Mouse (Mus musculus) gastrocnemius, adult 18-20 months (tissue): ENCODE data around the gene Fxyd6. TPM values are rescaled to one million over a fixed set of nuclear protein-coding genes. Genes with fewer than 3 reads are reported as not detected.

Experiments
- DNase-seq: peaks from one replicate; pipeline ENCODE4 v3.0.0; 2021; ENCODE audit warnings: low spot score
- long read RNA-seq, 2 experiments: library from polyadenylated mRNA; stranded (forward); transcript quantifications; one replicate each; pipeline ENCODE4 v2.0.0; 2021
- total RNA-seq, 2 experiments: library from RNA; stranded (reverse); gene quantifications; 2 replicates each; pipeline ENCODE4 v1.2.3; 2021

Gene Fxyd6
- 10 to 100 TPM; 55.0 to 93.3 TPM for total RNA-seq
- long read RNA-seq, experiment 1, transcript Fxyd6-201 (8 exons, 1,788 nt): minor isoform, 9 of 27 reads
- long read RNA-seq, experiment 1, transcript Fxyd6-203 (8 exons, 1,789 nt): major isoform, 14 of 27 reads
- long read RNA-seq, experiment 1, partial matches to known transcripts: 2 of 27 reads
- long read RNA-seq, experiment 1, other reads (novel, unspliced or antisense): 2 of 27 reads
- long read RNA-seq, experiment 2, transcript Fxyd6-201 (8 exons, 1,788 nt): major isoform, 19 of 48 reads
- long read RNA-seq, experiment 2, transcript Fxyd6-203 (8 exons, 1,789 nt): major isoform, 19 of 48 reads
- long read RNA-seq, experiment 2, partial matches to known transcripts: 7 of 48 reads
- long read RNA-seq, experiment 2, other reads (novel, unspliced or antisense): 3 of 48 reads

DNA sequence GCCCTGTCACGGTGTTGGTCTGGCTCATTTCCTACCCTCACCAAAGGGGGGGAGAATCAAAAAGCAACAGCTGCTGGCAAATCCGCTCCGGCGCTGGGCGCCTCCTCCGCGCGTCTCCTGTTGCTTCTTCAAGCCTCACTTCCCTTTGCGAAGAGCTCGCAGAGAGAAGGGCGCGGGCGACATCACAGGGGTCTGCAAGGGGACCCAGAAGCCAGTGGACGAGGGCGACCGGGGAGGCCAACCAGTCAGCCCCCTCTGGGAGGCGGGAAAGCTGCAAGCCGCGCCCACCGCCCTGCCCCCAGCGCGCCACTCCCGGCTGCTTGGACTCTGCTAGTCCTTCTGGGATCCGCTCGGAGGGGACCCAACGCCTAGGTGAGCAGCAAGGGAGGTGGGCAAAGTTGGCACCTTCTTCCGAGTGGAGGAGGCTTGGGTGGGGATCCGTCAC is at the start of gene Fxyd6:
TSS of gene Fxyd6 (plus strand) at position 69 of the 445 bp plus-strand sequence.
- DNase-seq: peak; percentile 26

DNA sequence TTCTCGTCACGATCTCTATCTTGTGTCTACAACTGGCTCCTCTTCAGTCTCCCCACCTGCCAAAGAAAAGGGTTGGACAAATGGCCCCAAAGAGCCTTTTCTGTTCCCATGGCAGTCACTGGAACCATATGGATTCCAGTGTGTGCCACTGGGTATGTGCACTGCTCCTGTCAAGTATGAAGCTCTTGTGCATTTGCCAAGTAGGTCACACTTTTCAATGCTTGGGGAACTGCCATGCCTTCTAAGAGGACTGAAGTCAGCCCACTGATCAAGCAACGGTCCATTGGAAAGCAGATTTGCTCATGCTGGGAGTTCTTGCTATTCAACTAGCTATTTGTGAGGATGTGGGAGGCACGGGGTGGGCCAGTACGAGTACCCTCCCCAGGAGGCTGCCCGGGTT is 48.5 kb upstream of the Fxyd6 start:
- DNase-seq: no peak

DNA sequence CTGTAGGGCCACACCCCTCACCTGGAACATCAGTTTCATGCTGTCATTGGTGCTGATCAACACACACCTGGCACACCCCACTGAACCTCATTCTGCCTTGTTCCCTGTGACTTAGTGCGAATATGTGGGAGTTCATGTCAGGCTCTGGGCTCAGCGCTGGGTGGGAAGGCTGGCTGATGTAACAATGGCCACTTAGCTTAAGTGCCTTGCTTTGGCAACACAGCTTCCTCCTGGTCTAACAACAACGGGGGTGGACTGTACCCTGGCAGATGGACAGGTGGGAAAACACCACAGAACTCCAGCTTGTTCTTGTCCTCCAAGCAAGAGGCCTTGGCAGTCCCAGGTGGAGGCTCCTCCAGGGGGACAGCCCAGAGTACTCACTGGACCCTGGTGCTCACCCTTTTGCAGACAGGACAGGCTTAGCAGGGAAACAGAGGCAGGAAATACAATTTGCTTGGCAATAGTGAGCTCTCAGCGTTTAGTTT is 48.0 kb upstream of the Fxyd6 start:
- no peak for DNase-seq

DNA sequence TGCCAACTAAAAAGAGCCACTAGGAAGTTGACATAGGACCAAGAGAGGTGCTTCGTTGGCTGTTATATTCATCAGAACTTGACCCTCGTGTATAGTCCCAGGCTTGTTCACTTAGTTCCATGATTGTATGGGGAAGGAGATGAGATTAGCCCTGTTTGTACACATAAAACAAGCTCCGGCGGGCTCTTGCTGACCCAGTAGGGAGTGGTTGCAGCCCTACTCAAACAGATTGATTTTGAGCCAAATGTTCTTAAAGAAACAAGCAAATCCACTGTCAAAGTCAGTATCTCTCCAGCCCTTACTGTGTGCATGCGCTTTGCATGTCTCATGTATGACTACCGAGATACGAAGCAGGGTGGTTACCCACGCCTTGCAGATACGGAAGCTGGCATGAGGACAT is 43.6 kb upstream of the Fxyd6 start:
- DNase-seq: no peak

DNA sequence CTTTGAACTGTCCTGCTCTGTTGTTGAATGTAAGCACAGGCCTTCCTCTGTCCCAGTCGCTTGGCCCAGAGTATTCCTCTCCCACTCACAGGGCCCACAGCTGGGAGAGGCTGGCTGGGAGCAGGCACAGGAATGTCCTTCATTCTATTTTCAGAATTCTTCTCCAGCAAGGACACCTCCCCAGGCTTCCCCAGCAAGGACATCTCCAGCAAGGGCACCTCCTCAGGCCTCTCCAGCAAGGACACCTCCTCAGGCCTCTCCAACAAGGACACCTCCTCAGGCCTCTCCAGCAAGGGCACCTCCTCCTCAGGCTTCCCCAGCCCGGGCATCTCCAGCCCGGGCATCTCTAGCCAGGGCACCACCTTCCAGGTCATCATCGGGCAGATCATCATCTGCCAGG is 41.7 kb upstream of the Fxyd6 start:
- DNase-seq: no peak

DNA sequence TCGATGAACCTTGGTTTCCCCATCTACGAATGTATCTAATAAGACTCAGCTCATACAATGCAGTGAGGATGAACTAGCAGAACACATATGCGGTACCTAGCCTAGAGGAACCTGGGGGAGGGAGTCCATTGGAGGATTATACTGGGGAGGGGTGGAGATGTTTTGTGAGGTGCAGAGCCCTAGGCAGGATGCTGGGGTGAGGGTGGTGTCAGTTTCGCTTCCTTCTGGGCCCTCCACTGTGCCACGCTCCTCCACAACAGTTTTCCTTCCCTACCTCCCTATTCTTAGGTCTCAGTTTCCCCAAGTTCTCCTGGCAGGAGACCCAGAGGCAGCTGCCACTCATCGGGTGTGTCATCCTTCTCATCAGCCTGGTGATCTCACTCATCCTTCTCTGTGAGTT is 40.4 kb upstream of the Fxyd6 start:
- DNase-seq: no peak

DNA sequence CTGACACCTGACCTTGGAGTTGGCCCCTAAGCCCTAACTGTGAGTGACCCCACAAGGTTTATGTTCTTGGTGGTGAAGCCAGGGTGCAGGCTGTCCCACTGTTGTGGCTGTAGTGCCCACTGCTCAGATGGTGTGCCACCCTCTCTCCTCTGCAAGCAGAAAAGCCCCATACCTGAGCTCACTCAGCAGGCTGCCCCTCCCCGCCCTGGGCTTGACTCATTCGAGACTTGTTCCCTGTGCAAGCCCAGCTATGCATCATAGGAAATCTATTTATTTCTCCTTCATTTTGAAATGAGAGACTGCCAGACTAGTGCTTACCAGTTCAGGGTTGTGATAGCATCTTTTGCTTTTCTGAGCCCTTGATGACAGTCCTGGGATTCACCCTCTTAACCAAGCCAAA is 32.6 kb upstream of the Fxyd6 start:
- no peak for DNase-seq

DNA sequence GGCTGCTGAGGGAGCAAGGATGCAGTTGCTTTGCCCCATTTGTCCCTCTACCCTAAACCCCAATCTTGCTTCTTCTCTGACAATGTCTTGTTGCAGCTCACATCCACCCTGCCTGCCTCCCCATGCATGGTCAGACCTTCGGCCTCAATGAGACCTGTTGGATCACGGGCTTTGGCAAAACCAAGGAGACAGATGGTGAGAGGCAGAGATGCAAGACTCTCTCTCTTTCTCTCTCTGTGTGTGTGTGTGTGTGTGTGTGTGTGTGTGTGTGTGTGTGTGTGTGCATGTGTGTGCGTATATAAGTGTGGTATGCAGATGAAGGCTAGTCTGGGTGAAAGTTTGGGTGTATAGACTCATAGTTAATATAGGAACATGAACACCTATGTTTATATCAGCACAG is 26.9 kb upstream of the Fxyd6 start:
- DNase-seq: no peak

DNA sequence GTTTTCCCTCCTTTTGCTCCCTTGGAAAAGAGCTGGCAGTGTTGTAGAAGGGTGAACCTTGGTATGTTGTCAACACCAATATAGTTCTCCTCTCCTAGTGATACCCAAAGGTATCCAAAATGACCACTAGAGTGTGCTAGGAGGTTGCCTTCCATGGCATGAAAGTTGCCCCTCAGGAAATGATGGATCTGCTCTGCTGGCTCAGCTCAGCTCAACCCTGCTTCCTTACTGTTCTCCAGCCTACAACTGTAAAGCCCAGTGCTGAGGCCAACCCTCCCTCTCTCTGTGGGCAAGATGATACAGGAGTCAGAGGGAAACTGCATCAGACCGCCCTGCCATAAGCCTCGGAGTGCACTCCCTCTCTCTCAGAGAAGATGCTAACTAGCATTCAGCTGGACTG is 24.5 kb upstream of the Fxyd6 start:
- DNase-seq: peak; percentile 29

DNA sequence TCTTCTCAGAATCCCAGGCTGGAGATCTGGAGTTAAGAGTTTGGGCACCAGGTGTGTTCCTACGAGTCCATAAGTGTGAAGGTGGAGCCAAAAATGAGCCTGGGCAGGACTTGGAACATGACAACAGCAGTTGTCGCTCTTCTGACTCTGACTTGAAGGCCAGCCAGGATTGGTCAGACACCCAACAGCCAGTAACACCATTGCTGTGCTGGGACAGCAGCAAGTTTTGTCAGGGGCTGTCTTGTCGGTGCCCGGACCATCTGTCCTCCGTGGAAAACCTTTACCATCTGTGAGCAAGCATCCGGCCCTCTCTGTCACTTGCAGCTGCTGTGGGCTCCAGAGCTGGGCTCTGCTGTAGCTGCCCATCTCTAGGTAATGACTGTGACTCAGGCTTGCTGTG is 23.7 kb upstream of the Fxyd6 start:
- DNase-seq: no peak

DNA sequence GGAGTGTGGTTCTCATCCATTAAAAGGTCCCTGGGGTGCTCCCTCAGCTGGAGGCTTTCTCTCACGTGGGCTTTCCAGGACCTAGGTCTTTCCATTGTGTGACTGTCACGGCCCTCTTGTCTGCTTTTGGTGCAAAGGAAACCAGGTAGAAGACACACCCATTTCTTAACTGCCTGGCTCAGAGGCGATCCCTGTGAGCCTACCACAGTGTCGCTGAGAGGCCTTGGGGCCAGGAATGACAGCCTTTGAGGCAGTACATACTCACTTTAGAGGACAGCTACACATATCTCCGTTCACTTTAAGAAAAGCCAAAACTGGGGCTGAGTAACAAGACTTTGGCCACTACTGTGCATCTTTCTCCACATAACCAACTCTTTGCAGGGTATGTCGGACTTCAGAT is 21.4 kb upstream of the Fxyd6 start:
- DNase-seq: no peak

DNA sequence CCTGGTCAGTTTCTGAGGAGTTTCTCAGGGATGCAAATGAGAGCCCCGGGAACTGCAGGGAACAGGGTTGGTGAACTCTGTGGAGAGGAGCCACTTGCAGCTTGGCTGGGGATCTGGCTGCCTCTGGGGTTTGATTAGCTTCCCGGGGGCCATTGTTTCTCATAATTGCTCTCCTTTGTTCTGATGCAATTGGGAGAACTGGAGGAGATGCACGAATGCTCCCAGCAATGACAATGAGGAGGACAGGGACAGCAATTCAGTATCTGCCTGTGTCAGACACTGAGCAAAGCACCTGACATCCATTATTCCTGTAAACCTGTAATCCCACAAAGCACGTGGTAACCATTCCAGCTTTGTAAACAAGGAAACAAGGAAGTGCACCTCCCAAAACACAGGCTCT is 20.8 kb upstream of the Fxyd6 start:
- no peak for DNase-seq

DNA sequence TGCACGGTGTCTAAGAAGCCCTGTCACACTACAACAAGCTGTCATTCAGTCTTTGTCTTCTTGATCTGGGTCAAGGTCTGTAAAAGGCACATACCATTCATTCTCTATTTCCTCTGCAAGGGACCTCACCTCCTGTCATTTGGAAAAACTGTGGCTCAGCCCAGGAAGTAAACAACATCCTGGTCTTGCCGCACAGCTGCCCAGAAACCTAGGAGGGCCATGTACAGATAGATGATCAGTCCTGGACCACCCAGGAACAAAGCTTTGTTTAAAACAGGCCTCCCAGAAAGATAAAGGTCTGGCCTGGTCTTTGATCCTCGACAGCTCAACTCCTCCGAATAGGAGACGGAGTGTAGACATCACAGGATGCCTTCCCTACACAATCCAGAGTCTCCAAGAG is 20.1 kb upstream of the Fxyd6 start:
- no peak for DNase-seq

DNA sequence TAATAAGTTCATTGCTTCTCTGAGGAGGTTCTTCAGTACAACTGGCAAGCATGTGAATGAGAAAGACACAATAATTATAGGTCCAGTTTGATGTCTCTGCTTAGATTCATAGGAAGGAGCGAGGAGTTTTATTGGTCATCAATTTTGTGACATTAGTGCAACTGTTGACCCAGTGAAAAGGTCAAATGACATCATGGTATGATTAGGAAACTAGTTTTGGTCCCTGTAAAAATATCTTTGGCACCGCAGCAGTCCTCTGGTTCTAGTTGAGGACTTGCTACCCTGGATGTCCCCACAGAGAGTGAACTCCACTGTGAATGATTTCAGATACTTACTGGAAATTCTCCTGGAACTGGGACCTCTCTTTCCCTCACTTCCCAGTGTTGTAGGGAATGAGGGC is 14.8 kb upstream of the Fxyd6 start:
- no peak for DNase-seq

DNA sequence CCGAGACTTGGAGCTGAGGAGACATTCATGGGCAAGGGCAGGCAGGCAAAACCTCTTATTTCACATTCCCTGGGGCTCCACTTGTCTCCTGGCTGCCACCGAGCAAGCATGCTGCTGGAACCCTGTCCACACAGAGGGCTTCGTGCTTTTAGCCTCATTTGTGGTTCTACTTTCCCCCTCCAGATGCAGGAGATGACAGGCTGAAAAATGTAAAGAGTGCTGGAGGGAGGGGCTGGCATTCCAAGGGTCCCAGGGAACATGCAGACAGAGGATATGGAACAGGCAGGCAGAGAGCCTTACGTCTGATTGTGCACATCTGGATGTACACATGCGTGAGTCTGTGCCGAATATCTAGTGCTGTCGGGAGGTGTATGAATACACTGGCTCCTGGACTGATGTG is 11.6 kb upstream of the Fxyd6 start:
- DNase-seq: no peak

DNA sequence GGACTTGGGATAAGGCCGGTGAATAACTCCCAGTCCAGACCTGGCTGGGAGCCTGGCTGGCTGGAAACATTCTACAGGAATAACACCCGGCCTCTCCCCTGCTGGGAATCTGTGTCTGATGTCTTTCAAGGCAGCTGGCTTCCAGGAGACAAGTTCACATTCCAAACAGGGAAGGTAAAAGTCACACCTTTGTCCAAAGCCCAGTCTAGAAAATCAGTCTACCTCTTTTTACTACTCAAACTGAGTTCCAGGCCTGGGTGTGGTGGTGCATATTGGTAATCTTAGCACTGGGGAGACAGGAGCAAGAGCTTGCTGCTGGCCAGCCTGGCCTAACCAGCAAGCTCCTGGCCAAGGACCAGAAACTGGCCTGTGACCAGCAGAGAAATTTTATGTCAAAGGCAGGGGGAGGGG is 7.9 kb upstream of the Fxyd6 start:
- DNase-seq: peak; percentile 14

DNA sequence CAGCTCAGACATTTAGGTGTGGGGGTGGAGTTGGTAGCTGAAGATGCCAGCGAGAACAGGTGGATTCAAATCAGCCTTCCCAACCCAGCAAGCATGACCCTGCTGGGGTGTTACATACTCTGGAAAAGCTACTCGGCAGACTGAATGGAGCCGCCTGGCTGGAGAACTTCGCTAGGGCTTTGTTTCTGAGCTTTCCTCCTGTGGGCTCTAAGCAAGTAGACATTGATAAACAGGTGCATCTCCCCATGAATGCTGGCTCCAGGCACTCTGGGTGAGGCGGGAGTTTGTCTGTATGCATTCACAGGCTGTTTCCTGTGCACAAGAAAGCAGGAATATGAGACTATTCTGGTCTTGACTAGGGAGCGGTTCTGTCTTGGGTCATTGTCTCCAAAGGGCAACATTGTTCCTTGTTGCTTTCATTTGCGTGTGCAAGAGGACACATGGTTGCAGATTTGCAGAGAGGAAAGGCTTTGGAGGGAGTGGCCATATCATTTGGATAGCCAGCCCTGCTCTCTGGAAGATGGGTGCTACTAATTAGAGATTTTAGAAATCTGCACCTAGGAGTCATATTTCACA is 6.3 kb upstream of the Fxyd6 start:
- no peak for DNase-seq

DNA sequence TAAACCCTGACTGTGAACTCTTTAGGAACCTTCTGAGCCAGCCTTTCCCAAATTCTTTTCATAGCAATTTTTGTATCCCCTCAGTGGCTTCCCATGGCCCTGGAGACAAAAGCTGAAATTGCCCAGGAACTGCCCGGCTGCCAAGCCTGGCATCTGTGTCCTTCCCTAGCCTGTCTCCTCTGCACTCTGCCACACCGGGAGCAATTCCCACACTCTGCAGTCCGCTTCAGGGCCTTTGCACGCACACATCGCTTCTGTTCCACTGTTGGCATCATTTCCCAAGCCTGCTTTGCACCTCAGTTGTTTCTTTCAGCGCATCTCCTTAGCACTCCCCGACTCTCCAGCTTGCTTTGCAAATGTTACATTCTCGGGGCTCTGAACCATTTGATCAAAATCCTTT is 2.3 kb upstream of the Fxyd6 start:
- DNase-seq: no peak

DNA sequence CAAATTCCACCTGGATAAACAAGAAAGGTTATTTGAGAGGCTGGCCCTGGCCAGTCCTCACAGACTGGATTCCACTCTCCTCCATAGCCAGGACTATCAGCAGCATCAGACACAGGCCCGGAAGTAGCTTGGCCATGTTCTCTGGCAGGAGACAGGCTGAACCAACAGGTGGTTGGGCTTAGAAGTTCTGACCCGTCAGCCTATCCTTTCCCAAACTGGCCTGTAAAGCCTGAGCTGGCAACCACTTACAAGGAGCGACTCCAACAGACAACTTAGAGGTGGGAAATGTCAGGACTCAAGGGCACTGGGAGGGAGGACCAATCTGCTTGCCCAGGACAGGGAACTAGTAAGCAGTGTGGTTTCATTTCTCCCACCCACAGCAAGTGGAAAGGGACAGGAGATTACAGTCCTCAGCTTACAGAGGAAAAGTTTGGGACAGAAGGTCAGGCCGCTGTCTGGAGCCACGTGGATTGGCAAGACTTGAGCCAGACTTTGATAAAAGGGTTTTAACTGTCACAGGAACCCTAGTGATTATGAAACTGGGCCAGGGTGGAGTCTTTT is 1.6 kb upstream of the Fxyd6 start:
- peak; percentile 31 for DNase-seq

DNA sequence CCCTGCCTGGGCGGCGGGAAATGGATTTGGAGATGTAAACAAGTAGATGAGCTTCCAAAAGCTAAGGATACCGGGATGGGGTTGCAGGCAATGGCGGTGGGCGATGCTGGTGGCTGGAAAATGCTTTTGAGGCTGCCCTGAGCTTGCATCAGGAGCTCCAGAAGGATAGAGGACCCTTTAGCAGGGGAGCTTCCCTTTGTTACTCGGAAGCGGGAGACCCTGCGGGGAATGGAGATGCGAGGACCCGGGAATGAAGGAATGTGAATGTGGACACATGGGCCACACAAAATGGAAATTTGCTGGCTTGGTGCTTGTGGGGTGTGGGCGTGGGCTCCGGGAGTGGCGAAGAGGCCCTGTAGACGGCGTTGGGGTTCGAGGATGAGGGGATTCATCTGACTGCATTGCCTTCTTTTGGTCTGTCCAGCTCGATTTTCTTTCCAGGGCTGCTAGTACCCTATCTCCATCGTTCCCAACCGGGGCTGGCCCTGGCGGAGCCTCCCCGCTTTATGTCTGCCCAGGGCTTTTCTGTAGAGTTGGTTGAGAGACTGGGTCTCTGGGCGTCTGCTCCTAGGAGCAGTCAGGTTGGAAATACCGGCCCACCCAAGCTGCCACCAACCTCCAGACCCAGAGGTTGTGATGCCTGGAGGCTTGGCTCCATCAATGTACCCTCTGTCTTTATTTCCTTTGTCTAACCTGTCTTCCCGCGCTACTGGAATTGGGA is 791 bp downstream of the Fxyd6 start:
- DNase-seq: no peak

DNA sequence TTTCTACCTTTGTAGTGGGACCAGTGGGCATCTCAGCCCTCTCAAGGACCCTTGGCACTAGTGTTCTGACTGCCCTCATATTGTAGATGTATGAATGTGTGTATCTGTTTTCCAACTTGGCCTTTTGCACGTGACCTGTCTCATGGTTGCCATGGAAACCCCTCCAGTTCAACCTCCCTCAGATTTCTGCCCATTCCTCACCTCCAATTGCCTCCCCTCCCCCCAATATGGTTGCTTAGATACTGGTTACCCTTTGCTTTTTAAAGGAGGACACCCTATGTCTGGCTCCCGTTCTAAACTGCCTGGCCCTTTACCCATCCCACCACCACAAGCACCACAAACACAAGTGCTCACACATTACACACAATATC is 1.3 kb downstream of the Fxyd6 start:
- DNase-seq: no peak

DNA sequence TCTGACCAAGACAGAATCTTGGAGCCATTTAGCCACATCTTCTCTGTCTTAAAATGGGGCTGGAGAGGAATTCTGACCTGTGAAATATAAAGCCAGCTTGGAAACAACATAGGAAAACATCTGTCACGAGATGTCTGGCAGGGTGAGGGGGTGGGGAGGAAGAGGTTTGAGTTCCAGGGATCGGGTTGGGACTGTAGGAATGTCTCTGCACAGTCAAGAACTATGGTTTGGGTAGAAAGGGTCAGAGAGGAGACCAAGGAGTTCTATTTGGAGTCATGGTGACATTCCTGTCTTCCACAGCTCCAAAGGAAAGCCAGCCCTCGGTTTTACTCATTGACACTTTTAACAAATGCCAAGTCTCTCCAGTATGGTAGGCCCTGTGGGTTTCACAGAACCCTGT is 3.9 kb downstream of the Fxyd6 start:
- DNase-seq: no peak
